Mouse (Mus musculus) erythroid progenitor cell, adult 5-6 weeks (primary cell): Measurements from ENCODE around the gene Olfr267. TPM values are rescaled to one million over a fixed set of nuclear protein-coding genes. Genes with fewer than 3 reads are reported as not detected.

ENCODE experiments used
- ATAC-seq: replicated peaks from 2 replicates; pipeline ENCODE4 v1.8.0; 2016; ENCODE audit warnings: moderate number of reproducible peaks, mild to moderate bottlenecking, moderate TSS enrichment, inconsistent platforms; ENCODE audit not compliant: poor library complexity, low FRiP score, severe bottlenecking
- total RNA-seq, 2 experiments: library from RNA; stranded (forward) in 1 of 2; stranded (reverse) in 1 of 2; fragments of 150-400 nt in 1 of 2; fragments of 186-747, 209-891 nt in 1 of 2; gene quantifications; 2 replicates each; pipeline versions ENCODE4 v1.2.3 to v1.2.4; 2015 to 2017; ENCODE audit warnings: low replicate concordance in 2 of 2

Olfr267 gene
- total RNA-seq (2015; ENCODE audit: low replicate concordance) (0.72 TPM in 1 of 2 replicates, not detected in the other), total RNA-seq (2017; ENCODE audit: low replicate concordance) (not detected in 2 replicates)

DNA sequence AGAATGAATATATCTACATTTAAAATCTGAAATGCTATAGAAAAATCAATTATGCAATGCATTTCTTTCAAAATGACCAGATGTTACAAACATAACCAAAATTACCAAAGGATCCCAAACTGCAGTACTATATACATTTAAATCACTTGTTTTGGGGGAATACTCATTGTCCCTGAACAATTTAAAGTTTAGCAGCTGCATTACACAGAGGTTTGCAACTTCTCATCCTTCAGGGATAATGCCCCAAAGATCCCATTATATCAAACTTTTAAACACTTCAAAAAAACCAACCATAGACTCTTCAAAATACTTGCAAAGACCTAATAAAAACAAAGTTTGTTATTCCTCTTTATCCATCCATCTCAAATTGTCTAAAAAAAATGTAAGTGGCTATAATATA is at the start of gene Olfr267:
TSS of gene Olfr267 (minus strand) at position 101 of the 400 bp plus-strand sequence.
- ATAC-seq: no peak

DNA sequence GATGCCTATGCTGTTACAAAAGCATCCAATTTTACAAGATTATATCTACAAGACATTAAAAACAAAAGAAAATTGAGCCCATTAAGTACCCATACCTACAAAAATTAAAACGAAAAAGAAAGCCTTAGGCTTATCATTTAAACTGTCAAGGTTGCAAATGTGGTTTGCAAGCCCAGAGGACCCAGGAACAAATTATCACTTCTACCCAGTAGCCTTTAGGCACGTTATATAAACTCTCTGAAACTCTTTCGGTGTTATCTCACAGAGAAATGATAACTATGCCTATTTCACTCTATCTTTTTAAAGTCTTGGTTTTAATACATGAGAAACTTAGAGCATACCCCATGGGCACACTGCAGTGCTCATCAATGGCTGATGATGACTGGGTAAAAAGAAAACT is 45.4 kb upstream of the Olfr267 start:
- ATAC-seq: no peak

DNA sequence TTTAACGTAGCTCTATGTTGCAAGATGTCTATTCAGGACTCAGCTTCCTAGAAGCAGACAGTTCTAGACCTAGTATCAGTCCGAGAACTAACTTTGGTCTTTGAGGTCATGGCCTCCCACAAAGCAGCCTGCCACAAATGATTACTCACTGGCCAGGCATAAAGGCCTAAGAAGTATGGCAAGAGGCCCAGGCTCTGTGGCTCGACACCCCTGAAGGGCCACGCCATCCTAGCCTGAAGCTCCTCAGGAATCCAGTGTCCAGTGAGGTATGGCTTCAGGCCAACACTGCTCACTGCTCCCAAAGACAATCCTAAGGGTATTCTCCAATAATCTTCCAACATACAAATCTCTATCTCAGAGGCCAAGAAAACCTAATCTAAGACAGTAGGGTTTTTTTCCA is 38.4 kb upstream of the Olfr267 start:
- no peak for ATAC-seq

DNA sequence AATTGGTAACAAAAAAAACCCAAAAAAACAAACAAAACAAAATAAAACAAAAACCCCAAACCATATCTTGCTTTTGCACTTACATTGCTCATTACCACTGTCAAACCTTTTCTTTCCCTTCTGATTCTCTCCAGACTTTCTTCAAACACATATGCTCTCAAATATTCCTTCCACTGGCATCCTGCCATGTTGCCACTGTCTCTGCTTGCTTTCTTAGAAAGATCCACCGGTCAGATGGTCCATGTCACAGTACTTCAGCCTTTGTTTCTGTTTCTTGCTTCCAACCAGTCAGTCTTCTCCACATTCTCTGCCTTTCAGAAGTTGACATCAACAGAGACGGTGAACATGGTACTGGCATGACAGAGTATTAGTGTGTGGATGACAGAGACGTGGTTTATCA is 857 bp downstream of the Olfr267 start:
- no peak for ATAC-seq

DNA sequence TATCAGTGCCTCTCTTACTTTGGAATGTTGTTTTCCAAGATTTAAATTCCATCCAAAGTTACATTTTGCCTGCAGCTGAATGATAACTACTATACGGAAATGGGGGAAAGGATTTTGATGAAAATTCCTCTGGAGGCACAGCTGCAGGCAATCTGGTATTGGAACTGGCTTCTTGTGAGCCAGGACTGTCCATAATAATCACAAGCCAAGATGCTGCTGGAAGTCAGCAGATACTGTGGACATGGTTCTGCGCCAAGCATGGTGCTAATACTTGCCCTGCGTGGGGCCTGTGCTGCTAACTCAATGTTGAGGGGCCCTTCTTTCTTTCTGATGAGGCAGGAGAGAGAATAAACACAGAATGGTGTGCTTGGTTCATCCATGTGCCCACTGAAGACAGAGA is 24.1 kb downstream of the Olfr267 start:
- ATAC-seq: no peak

DNA sequence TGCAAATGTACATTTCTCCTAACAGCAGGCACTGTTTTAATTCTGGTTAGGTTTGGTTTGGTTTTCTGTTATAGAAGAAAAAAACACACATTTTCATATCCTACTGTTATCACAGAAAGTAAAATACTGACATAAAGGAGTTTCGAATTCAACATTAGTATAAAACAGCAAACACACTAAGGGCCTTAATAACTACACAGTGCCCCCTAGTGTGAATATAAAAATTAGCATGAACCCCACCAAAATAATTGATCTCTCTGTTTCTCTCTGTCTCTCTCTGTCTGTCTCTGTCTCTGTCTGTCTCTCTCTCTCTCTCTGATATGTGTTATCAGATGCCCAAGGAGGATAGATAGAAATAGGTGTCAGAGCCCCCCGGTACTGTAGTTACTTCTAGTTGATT is 38.0 kb downstream of the Olfr267 start:
- ATAC-seq: no peak

DNA sequence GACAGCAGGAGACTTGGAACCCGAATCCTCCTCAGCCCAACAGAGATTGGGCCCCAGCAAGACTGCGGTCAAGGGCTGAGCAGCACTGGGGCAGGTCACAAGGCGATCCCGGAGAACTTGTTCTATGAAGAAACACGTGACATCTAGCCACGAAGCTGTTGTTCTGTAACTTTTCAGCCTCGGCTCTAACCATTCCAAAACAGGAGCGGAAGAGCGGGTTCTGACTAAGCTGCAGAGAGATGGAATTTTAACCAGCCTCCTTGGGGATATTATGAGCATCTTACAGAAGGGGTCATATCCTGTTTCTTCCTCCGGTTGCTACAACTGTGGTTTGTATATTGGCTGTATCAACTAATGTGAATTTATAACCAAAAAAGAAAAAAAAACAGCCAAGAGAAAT is 38.4 kb downstream of the Olfr267 start:
- no peak for ATAC-seq

DNA sequence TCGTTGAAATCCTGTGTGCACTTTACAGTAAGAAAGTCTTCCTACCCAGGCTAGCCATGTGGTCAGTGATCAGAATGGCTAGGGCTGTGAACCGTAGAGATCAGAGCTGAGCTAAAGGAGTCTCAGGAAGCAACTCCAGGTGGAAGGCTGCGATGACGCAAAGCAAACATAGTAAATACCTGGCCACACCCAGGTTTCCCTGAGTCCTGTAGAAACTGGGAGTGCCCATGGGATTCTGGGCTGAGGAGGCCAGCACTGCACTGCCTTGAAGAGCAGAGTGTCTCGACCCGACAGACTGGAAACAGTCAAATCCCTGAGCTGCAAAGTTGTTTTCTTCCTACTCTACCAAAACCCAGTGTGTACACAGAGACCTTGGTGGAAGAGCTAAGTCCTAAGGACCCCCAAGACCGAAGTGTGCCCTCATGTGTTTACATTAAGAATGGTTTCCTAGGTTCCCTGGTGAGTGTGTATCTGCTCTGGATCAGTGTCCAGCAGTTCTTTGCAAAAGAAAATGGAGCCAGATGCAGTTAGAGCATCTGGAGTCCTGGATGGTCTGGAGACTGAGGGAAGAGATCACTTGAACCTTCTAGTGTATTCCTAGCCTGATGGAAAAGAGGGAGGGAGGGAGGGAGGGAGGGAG is 41.8 kb downstream of the Olfr267 start:
- ATAC-seq: no peak

DNA sequence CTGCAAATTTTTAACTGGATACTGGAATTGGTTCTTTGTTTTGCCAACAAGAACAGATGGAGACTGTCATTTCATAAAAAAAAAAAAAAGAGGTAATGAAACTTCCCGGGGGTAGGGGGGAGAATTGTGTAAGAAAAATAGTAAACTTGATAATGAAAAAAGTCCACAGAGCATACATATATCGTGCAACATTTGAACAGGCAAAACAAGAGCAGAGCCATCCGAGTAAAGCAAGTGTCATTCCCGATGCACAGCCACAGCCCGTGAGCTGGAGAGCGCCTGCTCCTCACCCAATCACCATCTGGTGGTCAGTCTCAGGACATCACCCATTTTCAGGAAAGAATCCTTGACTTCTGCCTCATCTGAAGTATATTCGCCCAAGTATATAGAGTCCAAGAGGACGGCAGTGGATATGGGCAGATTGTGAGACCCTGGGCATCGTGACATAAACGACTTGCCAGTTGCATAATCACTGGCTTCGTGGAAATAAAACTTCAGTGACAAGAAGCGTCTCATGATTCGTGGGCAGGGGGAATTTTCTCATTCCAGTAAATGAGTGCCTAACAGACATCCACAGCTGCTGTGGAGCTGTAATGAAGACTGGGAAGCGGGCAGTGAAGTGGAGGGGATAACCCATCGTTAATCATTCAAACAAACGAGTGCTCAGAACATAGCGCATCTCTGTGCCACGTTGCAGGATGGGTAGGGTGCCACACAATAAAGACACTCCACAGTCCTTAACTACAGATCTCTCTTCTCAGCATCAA is 50.5 kb downstream of the Olfr267 start:
- ATAC-seq: no peak

Other genes with a start within 250 kb of the Olfr267 start
- gene Lpar1, start 233.8 kb downstream of the Olfr267 start, total RNA-seq (2015; ENCODE audit: low replicate concordance): not detected in 2 replicates
- gene Lpar1, start 233.8 kb downstream of the Olfr267 start, total RNA-seq (2017; ENCODE audit: low replicate concordance): not detected in 2 replicates
- 53.0 and 54.1 TPM in 2 replicates for gene Ecpas, start 125.0 kb upstream of the Olfr267 start, total RNA-seq (2015; ENCODE audit: low replicate concordance)
- gene Ecpas, start 125.0 kb upstream of the Olfr267 start, total RNA-seq (2017; ENCODE audit: low replicate concordance): 34.0 and 34.1 TPM in 2 replicates
- not detected in 2 replicates for gene Zkscan16, start 155.9 kb upstream of the Olfr267 start, total RNA-seq (2015; ENCODE audit: low replicate concordance)
- not detected in 2 replicates for gene Zkscan16, start 155.9 kb upstream of the Olfr267 start, total RNA-seq (2017; ENCODE audit: low replicate concordance)
- gene Ptgr1, start 199.4 kb upstream of the Olfr267 start, total RNA-seq (2015; ENCODE audit: low replicate concordance): 4.3 and 9.2 TPM in 2 replicates
- 4.3 and 4.4 TPM in 2 replicates for gene Ptgr1, start 199.4 kb upstream of the Olfr267 start, total RNA-seq (2017; ENCODE audit: low replicate concordance)
- 1.1 and 5.0 TPM in 2 replicates for gene Dnajc25, start 207.3 kb upstream of the Olfr267 start, total RNA-seq (2015; ENCODE audit: low replicate concordance)
- 1.2 and 2.2 TPM in 2 replicates for gene Dnajc25, start 207.3 kb upstream of the Olfr267 start, total RNA-seq (2017; ENCODE audit: low replicate concordance)
- not detected in 2 replicates for gene Gm20503, start 215.5 kb upstream of the Olfr267 start, total RNA-seq (2015; ENCODE audit: low replicate concordance)
- gene Gm20503, start 215.5 kb upstream of the Olfr267 start, total RNA-seq (2017; ENCODE audit: low replicate concordance): not detected in 2 replicates
- 26.0 and 34.2 TPM in 2 replicates for gene Gng10, start 247.4 kb upstream of the Olfr267 start, total RNA-seq (2015; ENCODE audit: low replicate concordance)
- 7.8 and 8.2 TPM in 2 replicates for gene Gng10, start 247.4 kb upstream of the Olfr267 start, total RNA-seq (2017; ENCODE audit: low replicate concordance)